In genomic region chr3:55558570-55558969, GRCm38 (mm10) we compare ENCODE assay signal across 26 mouse cellular contexts.
"Had no signal": no experiment of that assay in that cellular context is flagged by ENCODE, and none has a peak within 500 bp of the region (broad histone marks: within the 10 kb centered on the region; RNA-seq: fewer than 3 reads in every experiment).

No protein-coding gene starts in this region.

- H3K36me3 ChIP-seq: heart, embryonic 10.5 days; heart, embryonic 12.5 days; hindbrain, embryonic 10.5 days; hindbrain, embryonic 12.5 days; limb, embryonic 10.5 days; limb, embryonic 12.5 days; liver, embryonic 13.5 days; liver, embryonic 15.5 days had no signal

- H3K27me3 ChIP-seq: heart, embryonic 12.5 days; hindbrain, embryonic 12.5 days; limb, embryonic 12.5 days; liver, embryonic 13.5 days; liver, embryonic 15.5 days had no signal

- ATAC-seq: hindbrain, embryonic 16.5 days; inflammation-experienced regulatory T-cells, adult 6 months; intestine, postnatal 0 days; liver, postnatal 0 days had no signal

- H3K4me1 ChIP-seq: hindbrain, embryonic 10.5 days; hindbrain, embryonic 12.5 days; limb, embryonic 12.5 days; liver, embryonic 13.5 days; liver, embryonic 15.5 days had no signal

- H3K9me3 ChIP-seq: heart, embryonic 10.5 days; heart, embryonic 12.5 days; hindbrain, embryonic 10.5 days; hindbrain, embryonic 12.5 days; limb, embryonic 10.5 days; limb, embryonic 12.5 days; liver, embryonic 13.5 days; liver, embryonic 15.5 days had no signal

- H3K9ac ChIP-seq: heart, embryonic 12.5 days; hindbrain, embryonic 12.5 days; hindbrain, embryonic 14.5 days; limb, embryonic 12.5 days; liver, embryonic 13.5 days; liver, embryonic 15.5 days; liver, postnatal 0 days had no signal

- H3K4me3 ChIP-seq: gastrocnemius, adult 2 months; heart, embryonic 10.5 days; heart, embryonic 12.5 days; hindbrain, embryonic 10.5 days; hindbrain, embryonic 12.5 days; layer of hippocampus, adult 2 months; left cerebral cortex, adult 2 months; limb, embryonic 10.5 days; limb, embryonic 12.5 days; liver, embryonic 13.5 days; liver, embryonic 15.5 days had no signal

- H3K4me2 ChIP-seq: heart, embryonic 12.5 days; hindbrain, embryonic 12.5 days; hindbrain, embryonic 14.5 days; limb, embryonic 12.5 days; liver, embryonic 11.5 days; liver, embryonic 13.5 days; liver, embryonic 15.5 days had no signal

- H3K27ac ChIP-seq: gastrocnemius, adult 2 months; heart, embryonic 10.5 days; hindbrain, embryonic 10.5 days; hindbrain, embryonic 12.5 days; hindbrain, embryonic 14.5 days; layer of hippocampus, adult 2 months; left cerebral cortex, adult 2 months; limb, embryonic 10.5 days; limb, embryonic 12.5 days; liver, embryonic 13.5 days; liver, embryonic 15.5 days had no signal

- DNase-seq: gastrocnemius, adult 2 months; gastrocnemius, postnatal 10 days; gastrocnemius, postnatal 25 days; heart, adult 18-20 months; heart, postnatal 10 days; heart, postnatal 4 days; kidney, adult 2 months; kidney, postnatal 14 days; kidney, postnatal 36 days; liver; liver, embryonic 13.5 days; liver, postnatal 0 days had no signal
